16 mouse cellular contexts compared by ENCODE assay signal in genomic region chr10:97338033-97338692, GRCm38 (mm10).
DNase-seq lines count a peak whose midpoint lies in the region; ATAC-seq and TF ChIP-seq lines count a peak whose summit lies in the region.
"Had no signal": no experiment of that assay in that cellular context is flagged by ENCODE, and none has a peak within 500 bp of the region (broad histone marks: within the 10 kb centered on the region; RNA-seq: fewer than 3 reads in every experiment).

No protein-coding gene starts in this region.

- H3K36me3 ChIP-seq in embryonic facial prominence, embryonic 12.5 days: no peaks in the 10 kb centered on the region
- H3K36me3 ChIP-seq in embryonic facial prominence, embryonic 10.5 days (replicated peaks): no peaks in the 10 kb centered on the region
- H3K36me3 ChIP-seq in kidney, postnatal 0 days (ENCODE audit: insufficient read depth, low read length): no peaks in the 10 kb centered on the region
- no peaks in the 10 kb centered on the region for H3K36me3 ChIP-seq in limb, embryonic 13.5 days
- H3K36me3 ChIP-seq: G1E had no signal

- no peaks in the 10 kb centered on the region for H3K9me3 ChIP-seq in embryonic facial prominence, embryonic 12.5 days
- H3K9me3 ChIP-seq in embryonic facial prominence, embryonic 10.5 days: no peaks in the 10 kb centered on the region
- no peaks in the 10 kb centered on the region for H3K9me3 ChIP-seq in kidney, postnatal 0 days (replicated peaks; ENCODE audit: low read length)
- H3K9me3 ChIP-seq in limb, embryonic 13.5 days: no peaks in the 10 kb centered on the region

- no peak for TF ChIP-seq CTCF in kidney, postnatal 0 days (IDR thresholded peaks at IDR 0.05; ENCODE audit: low read depth)

- no peak overlapping the region for H3K27ac ChIP-seq in embryonic facial prominence, embryonic 12.5 days
- H3K27ac ChIP-seq in embryonic facial prominence, embryonic 10.5 days (replicated peaks): no peak overlapping the region
- H3K27ac ChIP-seq in kidney, postnatal 0 days: no peak overlapping the region
- H3K27ac ChIP-seq in limb, embryonic 13.5 days: no peak overlapping the region
- H3K27ac ChIP-seq: layer of hippocampus, adult 2 months had no signal

- ATAC-seq in embryonic facial prominence, embryonic 12.5 days (ENCODE audit: insufficient number of reproducible peaks, insufficient read depth, low FRiP score, low TSS enrichment): 0 out of 2 replicates have a peak, but pooled peaks have one; percentile 6
- ATAC-seq in kidney, postnatal 0 days (replicated peaks; ENCODE audit: low FRiP score, low read depth): peak; percentile 68; the same call in 1 of the 2 replicates
- ATAC-seq in limb, embryonic 13.5 days (ENCODE audit: low FRiP score, low read depth): peak; percentile 61; the same call in 1 of the 2 replicates
- no peak for ATAC-seq in cerebellum, adult (ENCODE audit: insufficient number of reproducible peaks, low FRiP score, low TSS enrichment)

- no peak overlapping the region for H3K4me2 ChIP-seq in embryonic facial prominence, embryonic 12.5 days (replicated peaks)
- H3K4me2 ChIP-seq in kidney, postnatal 0 days (ENCODE audit: low read length): no peak overlapping the region
- H3K4me2 ChIP-seq in limb, embryonic 13.5 days (replicated peaks): no peak overlapping the region
- H3K4me2 ChIP-seq: heart, embryonic 11.5 days; liver, embryonic 11.5 days; lung, embryonic 14.5 days had no signal

- H3K27me3 ChIP-seq in embryonic facial prominence, embryonic 12.5 days: no peaks in the 10 kb centered on the region
- no peaks in the 10 kb centered on the region for H3K27me3 ChIP-seq in embryonic facial prominence, embryonic 10.5 days (replicated peaks; ENCODE audit: low read depth, poor library complexity, severe bottlenecking)
- no peaks in the 10 kb centered on the region for H3K27me3 ChIP-seq in kidney, postnatal 0 days (ENCODE audit: insufficient read depth, low read length)
- H3K27me3 ChIP-seq in limb, embryonic 13.5 days: no peaks in the 10 kb centered on the region

- H3K4me1 ChIP-seq in embryonic facial prominence, embryonic 12.5 days: 0 out of 2 replicates have a peak, but pooled peaks cover 3% of the 10 kb centered on the region
- H3K4me1 ChIP-seq in embryonic facial prominence, embryonic 10.5 days: peaks cover 4% of the 10 kb centered on the region; the same call in 1 of the 2 replicates
- 0 out of 2 replicates have a peak, but pooled peaks cover 3% of the 10 kb centered on the region for H3K4me1 ChIP-seq in kidney, postnatal 0 days (replicated peaks; ENCODE audit: insufficient read depth, low read length)
- H3K4me1 ChIP-seq in limb, embryonic 13.5 days: peaks cover 14% of the 10 kb centered on the region; the same call in 1 of the 2 replicates

- WGBS in embryonic facial prominence, embryonic 12.5 days: 64% methylated on average over 6 of the region's 6 CpGs
- 73% methylated on average over 6 of the region's 6 CpGs for WGBS in embryonic facial prominence, embryonic 10.5 days
- 35% methylated on average over 6 of the region's 6 CpGs for WGBS in kidney, postnatal 0 days
- WGBS in limb, embryonic 13.5 days: 64% methylated on average over 6 of the region's 6 CpGs

- no peak for DNase-seq in embryonic facial prominence, embryonic 10.5 days (ENCODE audit: low spot score)
- no peak for DNase-seq in kidney, postnatal 0 days (ENCODE audit: low spot score)
- DNase-seq in kidney, adult 11 months: no peak
- peak; percentile 5 for DNase-seq in 416B (ENCODE audit: low read depth)
- no peak for DNase-seq in urinary bladder, adult 2 months (ENCODE audit: low spot score)
- DNase-seq: cerebellum, adult 9-11 months; gastrocnemius, postnatal 25 days; lung, embryonic 14.5 days; thymus, adult 18-20 months had no signal

- H3K4me3 ChIP-seq in embryonic facial prominence, embryonic 12.5 days: no peak overlapping the region
- H3K4me3 ChIP-seq in embryonic facial prominence, embryonic 10.5 days: no peak overlapping the region
- H3K4me3 ChIP-seq in kidney, postnatal 0 days (replicated peaks; ENCODE audit: low read depth, low read length): no peak overlapping the region
- no peak overlapping the region for H3K4me3 ChIP-seq in limb, embryonic 13.5 days
- H3K4me3 ChIP-seq: layer of hippocampus, adult 2 months had no signal

- H3K9ac ChIP-seq in embryonic facial prominence, embryonic 12.5 days: no peak overlapping the region
- H3K9ac ChIP-seq in kidney, postnatal 0 days (ENCODE audit: low read depth, low read length): no peak overlapping the region
- no peak overlapping the region for H3K9ac ChIP-seq in limb, embryonic 13.5 days
- H3K9ac ChIP-seq: lung, embryonic 14.5 days had no signal
